Mouse (Mus musculus): ENCODE measurements around the gene Chd2. TPM values are rescaled to one million over a fixed set of nuclear protein-coding genes. Genes with fewer than 3 reads are reported as not detected.
A peak's percentile ranks its signal among the peaks of the same experiment; 100 is the strongest.

Gene Chd2
- polyA plus RNA-seq, 1 experiment from 2014 or later, result 18.0 TPM

DNA sequence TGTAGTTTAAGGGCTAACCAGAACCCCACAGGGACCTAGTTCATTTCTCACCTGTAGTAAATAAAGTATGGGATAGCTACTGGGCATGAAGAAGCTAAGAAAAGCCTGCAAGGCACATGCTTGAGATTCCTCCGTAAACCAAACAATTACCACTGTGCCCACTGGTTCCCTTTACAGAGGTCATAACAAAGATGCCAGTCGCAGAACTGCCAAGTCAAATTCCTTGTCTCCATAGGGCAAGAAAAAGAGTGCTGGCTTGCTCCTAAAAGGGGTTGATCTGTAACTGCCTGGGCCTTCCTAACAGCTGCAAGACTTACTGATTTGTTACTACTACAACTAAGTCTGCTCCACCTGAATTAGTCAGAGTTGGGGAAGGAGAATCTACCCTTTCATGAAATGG, 32.9 kb downstream of the Chd2 start:
- Histone ChIP-seq H3K9ac (ENCODE audit: low read length) (no peak overlapping the region), H3K4me1 (replicated peaks; ENCODE audit: control insufficient read depth, insufficient read depth) (no peaks in the 10 kb centered on the region), H3K27ac (replicated peaks) (no peak overlapping the region), H3K4me3 (ENCODE audit: low read depth, low read length) (no peak overlapping the region), H3K27me3 (ENCODE audit: control insufficient read depth, insufficient read depth, low read length) (no peaks in the 10 kb centered on the region), H3K36me3 (ENCODE audit: control insufficient read depth, insufficient read depth, low read length) (peaks cover 36% of the 10 kb centered on the region), H3K4me2 (replicated peaks; ENCODE audit: low read depth) (no peak overlapping the region), H3K9me3 (ENCODE audit: control insufficient read depth, low read length) (no peaks in the 10 kb centered on the region)
- DNase-seq (ENCODE audit: low spot score) (no peak), ATAC-seq (ENCODE audit: low FRiP score, low TSS enrichment) (no peak)
- TF ChIP-seq EP300 (optimal IDR thresholded peaks at IDR 0.05) (no peak), CTCF (IDR thresholded peaks at IDR 0.05; ENCODE audit: low read depth) (no peak)
- WGBS, result 80% methylated on average over 2 of the region's 2 CpGs

DNA sequence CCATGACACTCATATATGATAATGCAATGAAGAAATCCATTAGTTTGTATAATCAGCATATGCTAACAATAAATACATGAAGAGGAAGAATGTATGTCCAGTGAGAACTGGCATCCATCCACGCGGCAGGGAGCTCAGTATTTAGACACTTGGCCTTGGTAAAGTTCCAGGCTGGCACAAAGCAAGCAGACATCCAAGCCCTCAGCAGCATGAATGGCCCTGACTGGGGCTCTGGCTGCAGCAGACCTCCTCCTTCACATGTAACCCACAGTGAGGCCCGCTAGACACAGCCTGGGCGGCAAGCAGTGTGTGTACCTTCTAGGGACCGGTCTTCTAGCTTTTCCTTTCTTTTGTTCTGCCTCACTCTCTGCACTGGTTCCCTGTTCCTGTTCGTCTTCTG, 34.1 kb downstream of the Chd2 start:
- ATAC-seq (ENCODE audit: low FRiP score, low TSS enrichment) (no peak), DNase-seq (ENCODE audit: low spot score) (no peak)
- H3K9me3 ChIP-seq (ENCODE audit: control insufficient read depth, low read length), result no peaks in the 10 kb centered on the region
- H3K4me2 ChIP-seq (replicated peaks; ENCODE audit: low read depth), result no peak overlapping the region
- no peak overlapping the region for H3K9ac ChIP-seq (ENCODE audit: low read length)
- no peaks in the 10 kb centered on the region for H3K27me3 ChIP-seq (ENCODE audit: control insufficient read depth, insufficient read depth, low read length)
- no peaks in the 10 kb centered on the region for H3K4me1 ChIP-seq (replicated peaks; ENCODE audit: control insufficient read depth, insufficient read depth)
- no peak overlapping the region for H3K27ac ChIP-seq (replicated peaks)
- H3K4me3 ChIP-seq (ENCODE audit: low read depth, low read length), result no peak overlapping the region
- peaks cover 40% of the 10 kb centered on the region for H3K36me3 ChIP-seq (ENCODE audit: control insufficient read depth, insufficient read depth, low read length)
- no peak for TF ChIP-seq CTCF (IDR thresholded peaks at IDR 0.05; ENCODE audit: low read depth)
- no peak for TF ChIP-seq EP300 (optimal IDR thresholded peaks at IDR 0.05)
- WGBS, result 91% methylated on average over 6 of the region's 6 CpGs

DNA sequence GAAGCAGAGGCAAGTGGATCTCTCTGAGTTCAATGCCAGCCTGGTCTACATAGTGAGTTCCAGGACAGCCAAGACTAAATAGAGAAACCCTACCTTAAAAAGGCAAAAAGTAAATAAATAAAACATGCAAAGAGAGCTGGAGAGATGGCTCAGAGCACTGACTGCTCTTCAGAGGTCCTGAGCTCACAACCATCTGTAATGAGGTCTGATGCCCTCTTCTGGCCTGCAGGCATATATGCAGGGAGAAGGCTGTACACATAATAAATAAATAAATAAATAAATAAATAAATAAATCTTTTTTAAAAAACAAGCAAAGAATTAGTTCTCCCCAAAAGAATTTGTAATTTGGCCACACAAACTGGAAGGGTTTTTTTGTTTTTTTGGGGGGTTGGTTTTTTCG, 34.8 kb downstream of the Chd2 start:
- no peak for DNase-seq (ENCODE audit: low spot score)

DNA sequence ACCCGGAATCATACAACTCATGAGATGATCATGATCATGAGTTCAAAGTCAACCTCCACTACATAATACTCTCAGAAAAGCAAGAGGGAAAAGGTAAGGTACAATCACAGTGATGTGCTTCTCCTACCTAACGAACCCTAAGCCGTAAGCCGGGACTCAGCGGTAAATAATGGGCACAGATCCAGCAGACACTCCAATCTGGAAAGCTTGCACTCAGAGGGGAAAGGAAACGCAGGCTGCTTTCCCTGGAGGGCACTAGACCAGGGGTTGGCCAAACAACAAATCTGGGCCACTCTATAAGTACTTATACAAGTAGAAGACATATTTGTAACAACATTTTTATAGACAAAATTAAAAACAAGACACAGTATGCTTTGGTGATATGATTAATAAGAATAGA, 36.4 kb downstream of the Chd2 start:
- H3K9ac ChIP-seq (ENCODE audit: low read length), result no peak overlapping the region
- H3K4me1 ChIP-seq (replicated peaks; ENCODE audit: control insufficient read depth, insufficient read depth), result no peaks in the 10 kb centered on the region
- no peak overlapping the region for H3K27ac ChIP-seq (replicated peaks)
- no peaks in the 10 kb centered on the region for H3K27me3 ChIP-seq (ENCODE audit: control insufficient read depth, insufficient read depth, low read length)
- peaks cover 42% of the 10 kb centered on the region for H3K36me3 ChIP-seq (ENCODE audit: control insufficient read depth, insufficient read depth, low read length)
- H3K4me2 ChIP-seq (replicated peaks; ENCODE audit: low read depth), result no peak overlapping the region
- H3K9me3 ChIP-seq (ENCODE audit: control insufficient read depth, low read length), result no peaks in the 10 kb centered on the region
- ATAC-seq (ENCODE audit: low FRiP score, low TSS enrichment), result no peak
- WGBS, result 86% methylated on average over 6 of the region's 6 CpGs
- no peak for DNase-seq (ENCODE audit: low spot score)
- TF ChIP-seq CTCF (IDR thresholded peaks at IDR 0.05; ENCODE audit: low read depth) (no peak), EP300 (optimal IDR thresholded peaks at IDR 0.05) (no peak)
- no peak overlapping the region for H3K4me3 ChIP-seq (ENCODE audit: low read depth, low read length)

More for the DNA sequence above, 34.8 kb downstream of the Chd2 start:
- Histone ChIP-seq H3K36me3 (ENCODE audit: control insufficient read depth, insufficient read depth, low read length) (peaks cover 41% of the 10 kb centered on the region), H3K27ac (replicated peaks) (no peak overlapping the region), H3K4me3 (ENCODE audit: low read depth, low read length) (no peak overlapping the region), H3K4me2 (replicated peaks; ENCODE audit: low read depth) (no peak overlapping the region), H3K9me3 (ENCODE audit: control insufficient read depth, low read length) (no peaks in the 10 kb centered on the region), H3K4me1 (replicated peaks; ENCODE audit: control insufficient read depth, insufficient read depth) (no peaks in the 10 kb centered on the region), H3K27me3 (ENCODE audit: control insufficient read depth, insufficient read depth, low read length) (no peaks in the 10 kb centered on the region), H3K9ac (ENCODE audit: low read length) (no peak overlapping the region)
- WGBS, result 100% methylated on average over 1 of the region's 1 CpGs
- TF ChIP-seq EP300 (optimal IDR thresholded peaks at IDR 0.05) (no peak), CTCF (IDR thresholded peaks at IDR 0.05; ENCODE audit: low read depth) (peak; percentile 46; the same call in 1 of the 2 replicates)
- no peak for ATAC-seq (ENCODE audit: low FRiP score, low TSS enrichment)

DNA sequence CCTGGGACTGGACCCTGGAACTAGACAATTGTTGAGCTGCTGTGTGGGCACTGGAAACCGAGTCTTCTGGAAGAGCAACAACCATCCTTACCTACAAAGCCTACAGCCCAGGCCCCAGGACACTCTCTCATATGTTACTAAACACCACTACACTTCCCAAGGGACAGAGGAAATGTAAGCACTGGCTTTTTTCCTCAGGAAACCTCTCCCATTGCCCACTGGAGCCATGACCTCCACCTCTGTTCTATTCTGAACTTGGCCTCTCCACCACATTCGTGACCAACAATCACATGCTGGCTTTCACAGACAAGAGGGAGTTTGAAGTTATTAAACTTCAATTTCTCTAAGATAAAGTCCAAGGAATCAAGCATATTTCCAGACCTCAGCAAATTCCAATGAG, 43.4 kb downstream of the Chd2 start:
- DNase-seq (ENCODE audit: low spot score) (no peak), ATAC-seq (ENCODE audit: low FRiP score, low TSS enrichment) (no peak)
- Histone ChIP-seq H3K9me3 (ENCODE audit: control insufficient read depth, low read length) (no peaks in the 10 kb centered on the region), H3K36me3 (ENCODE audit: control insufficient read depth, insufficient read depth, low read length) (peaks cover 33% of the 10 kb centered on the region), H3K4me1 (replicated peaks; ENCODE audit: control insufficient read depth, insufficient read depth) (no peaks in the 10 kb centered on the region), H3K4me2 (replicated peaks; ENCODE audit: low read depth) (no peak overlapping the region), H3K9ac (ENCODE audit: low read length) (no peak overlapping the region), H3K27me3 (ENCODE audit: control insufficient read depth, insufficient read depth, low read length) (no peaks in the 10 kb centered on the region), H3K27ac (replicated peaks) (no peak overlapping the region), H3K4me3 (ENCODE audit: low read depth, low read length) (no peak overlapping the region)
- TF ChIP-seq EP300 (optimal IDR thresholded peaks at IDR 0.05), result no peak
- TF ChIP-seq CTCF (IDR thresholded peaks at IDR 0.05; ENCODE audit: low read depth), result no peak
- 83% methylated on average over 2 of the region's 2 CpGs for WGBS

DNA sequence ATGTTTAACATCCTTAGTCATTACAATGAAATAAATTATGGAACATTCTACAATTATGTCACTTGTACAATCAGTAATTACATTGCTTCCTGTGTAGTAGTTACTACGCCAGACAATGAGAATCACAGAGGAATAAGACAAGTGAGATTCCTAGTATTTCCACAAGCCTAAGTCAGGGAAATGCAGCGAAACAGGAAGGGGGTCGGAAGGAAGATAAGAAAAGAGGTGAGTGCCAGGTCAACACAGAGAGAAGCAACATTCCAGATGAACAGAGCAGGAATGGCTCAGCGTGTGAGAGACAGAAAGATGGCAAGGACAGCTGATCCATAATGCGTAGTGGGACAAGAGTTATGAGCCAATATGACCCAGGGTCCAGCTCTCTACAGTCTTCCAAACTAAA, 52.4 kb downstream of the Chd2 start:
- Histone ChIP-seq H3K4me3 (ENCODE audit: low read depth, low read length) (no peak overlapping the region), H3K27me3 (ENCODE audit: control insufficient read depth, insufficient read depth, low read length) (no peaks in the 10 kb centered on the region), H3K4me2 (replicated peaks; ENCODE audit: low read depth) (no peak overlapping the region), H3K36me3 (ENCODE audit: control insufficient read depth, insufficient read depth, low read length) (peaks cover 32% of the 10 kb centered on the region), H3K27ac (replicated peaks) (no peak overlapping the region), H3K9ac (ENCODE audit: low read length) (no peak overlapping the region), H3K9me3 (ENCODE audit: control insufficient read depth, low read length) (no peaks in the 10 kb centered on the region), H3K4me1 (replicated peaks; ENCODE audit: control insufficient read depth, insufficient read depth) (no peaks in the 10 kb centered on the region)
- DNase-seq (ENCODE audit: low spot score) (no peak), ATAC-seq (ENCODE audit: low FRiP score, low TSS enrichment) (no peak)
- no peak for TF ChIP-seq CTCF (IDR thresholded peaks at IDR 0.05; ENCODE audit: low read depth)
- TF ChIP-seq EP300 (optimal IDR thresholded peaks at IDR 0.05), result no peak
- 64% methylated on average over 5 of the region's 5 CpGs for WGBS

All from stomach, postnatal 0 days (tissue).